Mouse (Mus musculus) urinary bladder, postnatal 4 days (tissue): ENCODE results near the gene 2300009A05Rik.

Experiments
- DNase-seq, 2 experiments: peaks; one replicate each; pipeline ENCODE4 v3.0.0; 2021 to 2022; ENCODE audit warnings: low spot score in 2 of 2

Gene 2300009A05Rik

GRCm38 (mm10) chr9:63348146-63348545 lies 50.9 kb downstream of the 2300009A05Rik start:
- DNase-seq: no peak

GRCm38 (mm10) chr9:63346029-63346428 lies 53.0 kb downstream of the 2300009A05Rik start:
- DNase-seq: no peak
